Mouse (Mus musculus): ENCODE data around the gene Snx30. TPM values are rescaled to one million over a fixed set of nuclear protein-coding genes. Genes with fewer than 3 reads are reported as not detected.

The Snx30 gene
- 16.0 and 19.8 TPM in 2 replicates for total RNA-seq (2012; rRNA removed)

GRCm38 (mm10) chr4:59805181-59805967, at the start of gene Snx30:
TSS of gene Snx30 (plus strand) at chr4:59805840.
- in situ Hi-C loops (cut with MboI; ENCODE audit: low sequenced_read_pairs in 2 of 2, unreplicated experiment in 2 of 2), result no loop called here
- peak within 1 kb of the TSS; percentile 84 to 98 for H3K4me3 ChIP-seq (ENCODE audit: insufficient read depth in 1 of 2, low read depth in 1 of 2, low read length in 2 of 2, poor library complexity in 1 of 2, severe bottlenecking in 1 of 2)
- no peaks in the 10 kb centered on the region for H3K36me3 ChIP-seq (ENCODE audit: control insufficient read depth, insufficient read depth, low read length, poor library complexity, severe bottlenecking)
- H3K4me1 ChIP-seq (ENCODE audit: control insufficient read depth in 2 of 2, insufficient read depth in 2 of 2, low read length in 2 of 2, poor library complexity in 1 of 2), result peaks cover 6 to 7% of the 10 kb centered on the region in 2 experiments; a peak in 3 of 4 replicates
- no peaks in the 10 kb centered on the region for H3K9me3 ChIP-seq (ENCODE audit: control insufficient read depth, insufficient read depth, low read depth, low read length)
- H3K27ac ChIP-seq (ENCODE audit: insufficient read depth, low read depth, low read length, poor library complexity, severe bottlenecking), result peak within 1 kb of the TSS; percentile 6; the same call in 1 of the 2 replicates
- peak within 1 kb of the TSS; percentile 90 for H3K9ac ChIP-seq (ENCODE audit: insufficient read depth, low read depth, low read length, poor library complexity, severe bottlenecking)
- no peak for TF ChIP-seq ZC3H11A (IDR thresholded peaks at IDR 0.05; ENCODE audit: borderline replicate concordance, low read depth, low read length)
- no peak for TF ChIP-seq CHD2 (IDR thresholded peaks at IDR 0.05; ENCODE audit: low read depth, low read length)
- TF ChIP-seq ZNF384 (IDR thresholded peaks at IDR 0.05; ENCODE audit: low read depth, low read length), result no peak
- TF ChIP-seq HCFC1 (IDR thresholded peaks at IDR 0.05; ENCODE audit: borderline replicate concordance, insufficient read depth, low read length), result no peak
- no peak for TF ChIP-seq MAFK (IDR thresholded peaks at IDR 0.05; ENCODE audit: insufficient read depth, low read depth, low read length)
- peak; percentile 80 for DNase-seq (ENCODE audit: low read depth, low spot score)

DNA sequence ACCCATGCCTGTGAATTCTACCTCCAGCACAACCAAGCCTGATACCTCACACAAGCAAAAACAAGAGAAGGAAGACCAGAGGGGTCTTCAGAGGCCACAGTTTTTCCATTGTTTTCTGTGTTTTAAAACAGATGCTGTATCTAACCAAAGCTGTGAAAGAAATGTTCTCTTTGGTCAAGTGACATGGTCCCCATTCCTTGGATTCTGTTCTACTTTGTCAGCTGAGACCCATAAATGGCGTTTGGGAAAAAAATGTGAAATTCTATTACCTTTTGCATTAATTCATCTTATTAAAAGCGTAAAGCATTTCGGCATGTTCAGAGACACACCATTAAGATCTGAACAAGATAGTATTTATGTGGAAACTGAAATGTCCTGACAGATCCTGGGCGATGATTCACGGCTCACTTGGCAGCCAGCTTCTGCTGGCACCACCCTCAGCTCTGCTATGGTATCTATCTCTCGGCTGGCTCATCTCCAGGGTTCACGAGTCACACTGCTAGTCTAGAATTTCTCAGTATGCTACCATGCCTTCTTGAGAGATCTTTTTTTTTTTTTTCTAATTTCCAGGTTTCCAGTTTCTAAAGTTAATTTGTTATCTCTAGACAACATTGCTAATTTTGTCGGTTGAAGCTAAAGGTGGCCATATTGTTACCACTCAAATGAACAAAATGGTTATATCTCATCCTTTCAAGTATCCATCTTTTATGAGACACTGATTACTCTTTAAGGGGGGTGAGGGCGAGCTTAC, 49.1 kb upstream of the Snx30 start:
- TF ChIP-seq ZNF384 (IDR thresholded peaks at IDR 0.05; ENCODE audit: low read depth, low read length), result no peak
- TF ChIP-seq MAFK (IDR thresholded peaks at IDR 0.05; ENCODE audit: insufficient read depth, low read depth, low read length), result no peak
- no peak for TF ChIP-seq CHD2 (IDR thresholded peaks at IDR 0.05; ENCODE audit: low read depth, low read length)
- no peak for TF ChIP-seq HCFC1 (IDR thresholded peaks at IDR 0.05; ENCODE audit: borderline replicate concordance, insufficient read depth, low read length)
- in situ Hi-C loops (cut with MboI; ENCODE audit: low sequenced_read_pairs in 2 of 2, unreplicated experiment in 2 of 2), result no loop called here
- Histone ChIP-seq H3K4me1 (ENCODE audit: control insufficient read depth in 2 of 2, insufficient read depth in 2 of 2, low read length in 2 of 2, poor library complexity in 1 of 2) (no peaks in the 10 kb centered on the region), H3K27ac (ENCODE audit: insufficient read depth, low read depth, low read length, poor library complexity, severe bottlenecking) (no peak overlapping the region), H3K36me3 (ENCODE audit: control insufficient read depth, insufficient read depth, low read length, poor library complexity, severe bottlenecking) (no peaks in the 10 kb centered on the region; the same call in 1 of the 2 replicates), H3K9me3 (ENCODE audit: control insufficient read depth, insufficient read depth, low read depth, low read length) (no peaks in the 10 kb centered on the region), H3K4me3 (ENCODE audit: insufficient read depth in 1 of 2, low read depth in 1 of 2, low read length in 2 of 2, poor library complexity in 1 of 2, severe bottlenecking in 1 of 2) (no peak overlapping the region), H3K9ac (ENCODE audit: insufficient read depth, low read depth, low read length, poor library complexity, severe bottlenecking) (no peak overlapping the region)
- no peak for DNase-seq (ENCODE audit: low read depth, low spot score)

DNA sequence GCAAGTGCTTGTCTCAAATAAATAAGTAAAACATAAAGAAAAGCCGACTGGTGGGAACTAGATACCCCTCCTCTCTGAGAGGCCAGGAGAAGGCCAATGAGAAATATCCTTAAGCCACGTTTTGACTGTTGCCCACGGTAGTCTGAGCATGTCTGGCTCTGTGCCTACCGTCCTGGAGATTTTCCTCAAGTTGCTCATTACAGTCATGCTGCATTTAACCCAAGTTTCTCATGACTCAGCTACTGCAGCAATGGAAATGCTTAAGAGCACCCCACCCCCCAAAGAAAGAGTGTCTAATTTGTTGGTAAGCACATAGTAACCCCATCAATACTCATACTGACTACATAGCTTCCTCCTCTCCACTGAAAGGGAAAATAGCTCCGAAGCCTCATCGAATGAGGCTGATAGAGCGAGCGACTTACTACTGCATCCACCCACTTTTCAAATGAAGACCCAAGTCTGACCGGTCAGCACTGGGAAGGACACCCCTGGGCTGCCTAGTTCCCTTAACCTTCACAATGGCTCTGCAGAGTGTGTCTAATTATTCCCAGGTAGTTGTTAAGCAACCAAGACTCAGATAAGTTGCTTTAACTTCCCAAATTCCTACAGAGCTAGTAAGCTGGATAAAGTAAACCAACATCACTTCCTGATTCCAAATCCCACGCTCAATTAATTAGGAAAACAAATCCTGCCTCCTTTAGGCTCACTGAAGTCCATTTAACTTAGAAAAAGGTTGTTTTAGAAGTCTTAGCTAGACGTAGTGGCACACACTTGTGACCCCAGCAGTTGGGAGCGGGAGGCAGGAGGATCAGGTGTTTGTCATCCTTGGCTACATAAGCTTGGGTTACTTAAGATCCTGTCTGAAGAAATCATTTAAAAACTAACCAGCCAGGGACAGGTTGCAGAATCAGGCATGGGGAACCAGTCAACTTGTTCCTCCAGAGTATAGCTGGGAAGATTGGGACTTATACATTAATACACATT, 47.9 kb upstream of the Snx30 start:
- no peak for DNase-seq (ENCODE audit: low read depth, low spot score)
- Histone ChIP-seq H3K4me1 (ENCODE audit: control insufficient read depth in 2 of 2, insufficient read depth in 2 of 2, low read length in 2 of 2, poor library complexity in 1 of 2) (no peaks in the 10 kb centered on the region), H3K4me3 (ENCODE audit: insufficient read depth in 1 of 2, low read depth in 1 of 2, low read length in 2 of 2, poor library complexity in 1 of 2, severe bottlenecking in 1 of 2) (no peak overlapping the region), H3K9ac (ENCODE audit: insufficient read depth, low read depth, low read length, poor library complexity, severe bottlenecking) (no peak overlapping the region), H3K27ac (ENCODE audit: insufficient read depth, low read depth, low read length, poor library complexity, severe bottlenecking) (no peak overlapping the region), H3K9me3 (ENCODE audit: control insufficient read depth, insufficient read depth, low read depth, low read length) (no peaks in the 10 kb centered on the region), H3K36me3 (ENCODE audit: control insufficient read depth, insufficient read depth, low read length, poor library complexity, severe bottlenecking) (no peaks in the 10 kb centered on the region)
- in situ Hi-C loops (cut with MboI; ENCODE audit: low sequenced_read_pairs in 2 of 2, unreplicated experiment in 2 of 2), result no loop called here
- TF ChIP-seq CHD2 (IDR thresholded peaks at IDR 0.05; ENCODE audit: low read depth, low read length), result no peak
- TF ChIP-seq MAFK (IDR thresholded peaks at IDR 0.05; ENCODE audit: insufficient read depth, low read depth, low read length), result no peak
- no peak for TF ChIP-seq HCFC1 (IDR thresholded peaks at IDR 0.05; ENCODE audit: borderline replicate concordance, insufficient read depth, low read length)
- no peak for TF ChIP-seq ZNF384 (IDR thresholded peaks at IDR 0.05; ENCODE audit: low read depth, low read length)
- TF ChIP-seq ZC3H11A (IDR thresholded peaks at IDR 0.05; ENCODE audit: borderline replicate concordance, low read depth, low read length), result no peak

DNA sequence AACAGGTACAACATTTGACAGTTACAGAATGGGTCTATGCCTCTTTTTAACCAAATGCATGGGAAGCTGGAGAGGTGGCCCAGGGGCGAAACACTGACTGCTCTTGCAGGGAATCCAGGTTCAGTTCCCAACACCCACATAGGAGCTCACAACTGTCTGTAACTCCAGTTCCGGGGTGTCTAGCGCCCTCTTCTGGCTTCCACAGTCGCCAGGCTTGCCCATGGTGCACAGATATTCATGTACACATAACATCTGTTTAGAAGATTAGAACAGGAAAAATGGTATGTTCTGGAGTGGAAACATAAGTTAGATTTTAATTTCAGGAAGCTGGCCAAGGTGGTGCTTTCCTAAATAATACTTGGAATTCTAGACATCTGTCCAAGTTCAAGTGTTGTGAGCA, 45.6 kb upstream of the Snx30 start:
- Histone ChIP-seq H3K9me3 (ENCODE audit: control insufficient read depth, insufficient read depth, low read depth, low read length) (no peaks in the 10 kb centered on the region), H3K9ac (ENCODE audit: insufficient read depth, low read depth, low read length, poor library complexity, severe bottlenecking) (no peak overlapping the region), H3K4me1 (ENCODE audit: control insufficient read depth in 2 of 2, insufficient read depth in 2 of 2, low read length in 2 of 2, poor library complexity in 1 of 2) (peaks cover 0 to 2% of the 10 kb centered on the region in 2 experiments; a peak in 1 of 4 replicates), H3K27ac (ENCODE audit: insufficient read depth, low read depth, low read length, poor library complexity, severe bottlenecking) (no peak overlapping the region), H3K4me3 (ENCODE audit: insufficient read depth in 1 of 2, low read depth in 1 of 2, low read length in 2 of 2, poor library complexity in 1 of 2, severe bottlenecking in 1 of 2) (no peak overlapping the region), H3K36me3 (ENCODE audit: control insufficient read depth, insufficient read depth, low read length, poor library complexity, severe bottlenecking) (no peaks in the 10 kb centered on the region)
- no peak for TF ChIP-seq ZC3H11A (IDR thresholded peaks at IDR 0.05; ENCODE audit: borderline replicate concordance, low read depth, low read length)
- TF ChIP-seq CHD2 (IDR thresholded peaks at IDR 0.05; ENCODE audit: low read depth, low read length), result no peak
- no peak for TF ChIP-seq MAFK (IDR thresholded peaks at IDR 0.05; ENCODE audit: insufficient read depth, low read depth, low read length)
- TF ChIP-seq HCFC1 (IDR thresholded peaks at IDR 0.05; ENCODE audit: borderline replicate concordance, insufficient read depth, low read length), result no peak
- no peak for TF ChIP-seq ZNF384 (IDR thresholded peaks at IDR 0.05; ENCODE audit: low read depth, low read length)
- DNase-seq (ENCODE audit: low read depth, low spot score), result no peak
- in situ Hi-C loops (cut with MboI; ENCODE audit: low sequenced_read_pairs in 2 of 2, unreplicated experiment in 2 of 2), result no loop called here
